Mouse (Mus musculus): ENCODE measurements around the gene Isca1.
"Not testable (repeated sequence)": the region's sequence is repeated elsewhere in the genome, so short reads cannot be mapped to it uniquely, and the experiment has no call there.

Gene Isca1

DNA sequence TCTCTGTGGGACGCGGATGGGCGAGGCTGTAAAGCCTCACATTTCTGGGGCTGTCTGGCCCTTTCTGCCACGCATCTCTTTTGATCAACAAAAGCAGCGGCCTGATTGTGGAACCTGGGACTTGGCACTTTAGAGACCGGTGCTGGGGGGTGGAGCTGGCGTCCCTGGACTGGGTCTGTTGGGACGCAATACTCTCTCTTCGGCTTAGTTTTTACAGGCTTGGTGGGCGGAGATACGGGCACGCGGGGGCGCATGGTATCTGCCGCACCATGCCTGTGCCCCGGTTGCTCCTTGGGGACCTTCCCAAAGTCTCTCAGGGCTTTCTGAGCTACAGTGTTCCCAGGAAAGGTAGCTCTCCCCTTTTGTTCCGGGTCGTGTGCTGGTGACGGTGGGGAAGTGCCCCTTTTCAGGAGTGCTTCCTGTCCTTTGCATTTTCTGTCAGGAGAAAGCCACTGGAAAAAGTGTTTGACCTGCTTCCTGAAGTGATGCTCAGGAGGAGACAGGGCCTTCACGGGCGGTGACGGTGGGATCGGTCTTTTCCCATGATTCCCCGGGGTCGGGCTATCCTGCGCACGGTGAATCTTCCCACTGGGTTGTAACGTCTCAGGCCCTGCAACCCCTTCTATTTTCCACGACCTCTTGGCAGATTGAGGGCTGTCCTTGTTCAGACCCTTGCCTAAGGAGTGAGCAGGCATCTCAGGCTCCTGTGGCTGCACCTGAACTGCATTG is 43.3 kb downstream of the Isca1 start:
- H3K36me3 ChIP-seq (ENCODE audit: insufficient read depth, low read length) = no peaks in the 10 kb centered on the region
- H3K27me3 ChIP-seq (ENCODE audit: insufficient read depth, low read length) = peaks cover 19% of the 10 kb centered on the region
- peak overlapping the region; percentile 66 for H3K4me3 ChIP-seq (replicated peaks; ENCODE audit: low read length)
- H3K4me1 ChIP-seq (replicated peaks; ENCODE audit: low read depth, low read length) = peaks cover 59% of the 10 kb centered on the region
- no peak for TF ChIP-seq CTCF (conservative IDR thresholded peaks at IDR 0.05; ENCODE audit: low read length)
- no peak for TF ChIP-seq POU5F1 (IDR thresholded peaks at IDR 0.05; ENCODE audit: borderline replicate concordance, low read length)
- TF ChIP-seq NANOG (IDR thresholded peaks at IDR 0.05; ENCODE audit: borderline replicate concordance, low read length) = no peak
- H3K9me3 ChIP-seq (ENCODE audit: low read length) = no peaks in the 10 kb centered on the region

DNA sequence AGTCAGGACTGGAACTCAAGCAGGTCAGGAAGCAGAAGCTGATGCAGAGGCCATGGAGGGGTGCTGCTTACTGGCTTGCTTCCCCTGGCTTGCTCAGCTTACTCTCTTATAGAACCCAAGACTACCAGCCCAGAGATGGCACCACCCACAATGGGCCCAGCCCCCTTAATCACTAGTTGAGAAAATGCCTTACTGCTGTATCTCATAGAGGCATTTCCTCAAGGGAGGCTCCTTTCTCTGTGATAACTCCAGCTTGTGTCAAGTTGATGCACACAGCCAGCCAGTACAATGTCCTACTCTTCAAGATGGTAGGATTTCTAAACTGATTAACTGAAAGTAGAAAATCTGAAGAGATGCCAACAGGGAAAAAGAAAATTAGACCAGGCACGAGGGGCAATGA is 47.5 kb downstream of the Isca1 start:
- not testable (repeated sequence) for H3K9me3 ChIP-seq (ENCODE audit: low read length); H3K36me3 ChIP-seq (ENCODE audit: insufficient read depth, low read length); H3K4me3 ChIP-seq (replicated peaks; ENCODE audit: low read length)
- Histone ChIP-seq H3K4me1 (replicated peaks; ENCODE audit: low read depth, low read length) (peaks cover 41% of the 10 kb centered on the region), H3K27me3 (ENCODE audit: insufficient read depth, low read length) (peaks cover 20% of the 10 kb centered on the region)

DNA sequence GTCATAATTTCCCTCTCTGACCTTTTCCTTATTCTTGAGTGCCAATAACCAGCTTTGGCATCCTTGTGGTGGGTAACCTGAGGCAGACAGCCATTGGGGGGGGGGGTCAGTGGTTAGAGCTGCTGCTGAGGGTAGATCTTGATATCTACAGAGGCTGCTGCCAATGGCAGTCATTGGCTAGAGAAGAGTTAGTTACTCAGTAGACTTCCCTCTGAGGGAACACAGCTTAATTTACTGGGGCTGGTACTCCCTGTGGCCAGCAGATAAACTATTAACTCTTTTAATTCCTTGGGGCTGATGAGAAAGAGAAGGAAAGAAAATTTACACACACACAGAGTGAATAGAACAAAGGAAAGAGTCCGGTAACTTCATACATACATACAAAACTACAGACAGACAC is 50.1 kb downstream of the Isca1 start:
- Histone ChIP-seq H3K27me3 (ENCODE audit: insufficient read depth, low read length) (peaks cover 24% of the 10 kb centered on the region), H3K36me3 (ENCODE audit: insufficient read depth, low read length) (no peaks in the 10 kb centered on the region), H3K4me1 (replicated peaks; ENCODE audit: low read depth, low read length) (peaks cover 29% of the 10 kb centered on the region), H3K4me3 (replicated peaks; ENCODE audit: low read length) (no peak overlapping the region), H3K9me3 (ENCODE audit: low read length) (no peaks in the 10 kb centered on the region)
- TF ChIP-seq POU5F1 (IDR thresholded peaks at IDR 0.05; ENCODE audit: borderline replicate concordance, low read length) (no peak), NANOG (IDR thresholded peaks at IDR 0.05; ENCODE audit: borderline replicate concordance, low read length) (no peak), CTCF (conservative IDR thresholded peaks at IDR 0.05; ENCODE audit: low read length) (no peak)

DNA sequence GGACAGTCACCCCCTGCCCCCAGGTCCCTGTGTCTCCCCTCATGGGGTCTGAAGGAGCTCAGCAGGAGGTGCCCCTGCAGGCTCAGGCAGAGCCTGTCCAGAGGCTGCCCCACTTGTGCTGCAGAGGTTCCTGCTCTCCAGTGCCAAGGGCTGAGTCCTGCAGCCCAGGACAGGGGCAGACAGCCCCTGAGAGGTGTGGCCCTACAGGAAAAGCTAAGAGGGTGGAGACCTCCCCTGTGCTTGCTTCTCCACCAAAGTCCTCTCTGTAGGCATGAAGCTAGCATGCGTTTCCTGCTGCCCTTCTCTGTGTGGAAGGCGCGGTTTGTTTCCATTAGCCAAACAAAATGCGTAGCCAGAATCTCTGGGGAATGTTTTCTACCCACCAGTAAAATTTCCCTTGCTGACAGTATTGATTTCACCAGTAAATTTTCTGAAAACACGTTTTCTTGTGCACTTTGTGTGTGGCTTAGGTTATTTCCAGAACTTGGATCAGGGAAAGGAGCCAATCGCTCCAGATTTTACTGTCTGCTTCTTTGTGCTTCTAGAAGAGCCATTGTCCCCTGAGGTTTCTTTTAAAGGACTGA is 50.7 kb downstream of the Isca1 start:
- H3K9me3 ChIP-seq (ENCODE audit: low read length); H3K4me3 ChIP-seq (replicated peaks; ENCODE audit: low read length); H3K36me3 ChIP-seq (ENCODE audit: insufficient read depth, low read length): not testable (repeated sequence)
- Histone ChIP-seq H3K4me1 (replicated peaks; ENCODE audit: low read depth, low read length) (peaks cover 30% of the 10 kb centered on the region), H3K27me3 (ENCODE audit: insufficient read depth, low read length) (peaks cover 29% of the 10 kb centered on the region)

DNA sequence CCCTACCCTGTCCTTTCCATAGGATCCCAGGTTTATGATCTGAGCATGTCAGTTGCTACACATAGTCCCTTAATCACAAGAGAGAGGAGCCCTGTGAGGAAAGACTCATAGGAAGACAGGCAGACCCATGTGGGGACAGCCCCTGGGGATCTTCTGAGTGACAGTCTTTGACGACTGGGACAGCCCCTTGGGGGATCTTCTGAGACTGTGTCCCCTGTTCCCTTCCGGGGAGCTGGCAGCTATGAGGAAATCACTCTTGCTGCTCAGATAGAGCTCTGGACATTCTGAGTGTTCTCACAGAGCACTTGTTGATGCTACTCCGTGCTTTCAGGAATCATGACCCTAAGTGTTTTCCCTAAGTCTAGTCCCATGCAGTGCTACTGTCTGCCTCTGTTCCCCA is 55.9 kb downstream of the Isca1 start:
- peak overlapping the region; percentile 58 for H3K4me3 ChIP-seq (replicated peaks; ENCODE audit: low read length)
- TF ChIP-seq POU5F1 (IDR thresholded peaks at IDR 0.05; ENCODE audit: borderline replicate concordance, low read length) (no peak), CTCF (conservative IDR thresholded peaks at IDR 0.05; ENCODE audit: low read length) (no peak), NANOG (IDR thresholded peaks at IDR 0.05; ENCODE audit: borderline replicate concordance, low read length) (no peak)
- peaks cover 54% of the 10 kb centered on the region for H3K4me1 ChIP-seq (replicated peaks; ENCODE audit: low read depth, low read length)
- peaks cover 37% of the 10 kb centered on the region for H3K27me3 ChIP-seq (ENCODE audit: insufficient read depth, low read length)
- no peaks in the 10 kb centered on the region for H3K9me3 ChIP-seq (ENCODE audit: low read length)
- no peaks in the 10 kb centered on the region for H3K36me3 ChIP-seq (ENCODE audit: insufficient read depth, low read length)

DNA sequence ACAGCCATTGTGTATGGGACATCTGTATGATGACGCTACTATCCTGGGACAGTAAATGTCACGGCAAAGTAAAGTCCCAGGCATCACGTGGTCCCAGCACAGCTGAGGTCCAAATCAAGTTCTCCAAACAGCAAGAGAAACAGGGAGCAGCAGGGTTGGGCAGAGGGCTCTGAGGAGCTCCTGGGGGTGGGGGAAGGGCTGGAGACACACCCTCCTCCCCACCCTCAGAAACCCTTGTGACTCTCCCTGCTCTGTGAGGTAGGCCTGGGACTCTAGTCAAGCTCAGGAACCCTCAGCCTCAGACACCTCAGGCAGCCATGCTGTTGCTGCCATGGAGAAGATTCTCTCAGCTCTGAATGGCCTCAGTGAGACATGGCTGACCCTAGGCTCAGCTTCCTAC is 57.6 kb downstream of the Isca1 start, which contains the start of gene Spata31d1b:
Spata31d1b (plus strand) TSS at position 301 of the 400 bp plus-strand sequence.
- H3K36me3 ChIP-seq (ENCODE audit: insufficient read depth, low read length); H3K4me3 ChIP-seq (replicated peaks; ENCODE audit: low read length); H3K9me3 ChIP-seq (ENCODE audit: low read length): not testable (repeated sequence)
- Histone ChIP-seq H3K4me1 (replicated peaks; ENCODE audit: low read depth, low read length) (peaks cover 62% of the 10 kb centered on the region), H3K27me3 (ENCODE audit: insufficient read depth, low read length) (peaks cover 33% of the 10 kb centered on the region)

DNA sequence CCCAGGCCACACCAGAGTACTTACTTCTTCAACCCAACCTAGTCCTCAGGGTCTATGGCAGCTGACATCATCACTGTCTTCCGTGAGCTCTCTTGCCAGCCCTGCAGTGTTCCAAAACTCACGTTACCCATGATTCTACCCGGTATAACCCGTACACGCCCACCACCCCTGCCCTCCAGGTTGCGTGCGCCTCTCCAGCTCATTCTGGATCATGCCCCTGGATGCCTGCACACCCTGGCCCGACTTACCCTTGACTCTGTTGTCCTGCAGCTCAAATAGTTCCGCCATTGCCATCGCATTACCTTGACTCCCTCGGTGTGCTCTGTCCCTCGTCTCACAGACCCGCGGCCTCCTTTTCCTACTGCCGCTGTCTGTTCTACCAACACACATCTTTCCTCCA is 59.4 kb downstream of the Isca1 start, which contains the start of gene Spata31d1a:
Spata31d1a (minus strand) TSS at position 101 of the 400 bp plus-strand sequence.
- no peaks in the 10 kb centered on the region for H3K36me3 ChIP-seq (ENCODE audit: insufficient read depth, low read length)
- H3K4me3 ChIP-seq (replicated peaks; ENCODE audit: low read length) = peak within 1 kb of the TSS; percentile 76
- peaks cover 18% of the 10 kb centered on the region; the same call in 1 of the 2 replicates for H3K27me3 ChIP-seq (ENCODE audit: insufficient read depth, low read length)
- H3K4me1 ChIP-seq (replicated peaks; ENCODE audit: low read depth, low read length) = peaks cover 73% of the 10 kb centered on the region
- no peak for TF ChIP-seq CTCF (conservative IDR thresholded peaks at IDR 0.05; ENCODE audit: low read length)
- no peak for TF ChIP-seq NANOG (IDR thresholded peaks at IDR 0.05; ENCODE audit: borderline replicate concordance, low read length)
- no peak for TF ChIP-seq POU5F1 (IDR thresholded peaks at IDR 0.05; ENCODE audit: borderline replicate concordance, low read length)
- H3K9me3 ChIP-seq (ENCODE audit: low read length) = no peaks in the 10 kb centered on the region

Data from E14TG2a.4 (cell line).